Mouse (Mus musculus): ENCODE measurements around the gene Dnaic1. TPM values are rescaled to one million over a fixed set of nuclear protein-coding genes. Genes with fewer than 3 reads are reported as not detected.
"Not testable (repeated sequence)": the region's sequence is repeated elsewhere in the genome, so short reads cannot be mapped to it uniquely, and the experiment has no call there.

Dnaic1 gene
- polyA plus RNA-seq, 3 experiments from 2014 or later, result not detected

- no peak for ATAC-seq
Measured at GRCm38 (mm10) chr4:41666646-41667045, 97.1 kb downstream of the Dnaic1 start.

GRCm38 (mm10) chr4:41670836-41671235 lies 101.3 kb downstream of the Dnaic1 start:
- no peak for ATAC-seq

- ATAC-seq, result no peak
Measured at GRCm38 (mm10) chr4:41671500-41671899, 101.9 kb downstream of the Dnaic1 start.

- no peak for ATAC-seq
Measured at GRCm38 (mm10) chr4:41671963-41672480, 102.4 kb downstream of the Dnaic1 start.

GRCm38 (mm10) chr4:41672522-41672963 lies 103.0 kb downstream of the Dnaic1 start:
- ATAC-seq, result no peak

- no peak for ATAC-seq
Measured at GRCm38 (mm10) chr4:41673186-41673585, 103.6 kb downstream of the Dnaic1 start.

- no peak for ATAC-seq
Measured at GRCm38 (mm10) chr4:41676248-41677005, 106.9 kb downstream of the Dnaic1 start.

GRCm38 (mm10) chr4:41677006-41677629 lies 107.5 kb downstream of the Dnaic1 start:
- no peak for ATAC-seq

- no peak for ATAC-seq
Measured at GRCm38 (mm10) chr4:41678863-41679262, 109.3 kb downstream of the Dnaic1 start.

- ATAC-seq, result no peak
Measured at GRCm38 (mm10) chr4:41679291-41679690, 109.7 kb downstream of the Dnaic1 start.

- ATAC-seq, result no peak
Measured at GRCm38 (mm10) chr4:41681176-41681575, 111.6 kb downstream of the Dnaic1 start.

GRCm38 (mm10) chr4:41681947-41682346 lies 112.4 kb downstream of the Dnaic1 start:
- no peak for ATAC-seq

- no peak for ATAC-seq
Measured at GRCm38 (mm10) chr4:41682789-41683188, 113.2 kb downstream of the Dnaic1 start.

GRCm38 (mm10) chr4:41683303-41683702 lies 113.7 kb downstream of the Dnaic1 start:
- not testable (repeated sequence) for ATAC-seq

- ATAC-seq, result not testable (repeated sequence)
Measured at GRCm38 (mm10) chr4:41684131-41684930, 114.8 kb downstream of the Dnaic1 start.

GRCm38 (mm10) chr4:41684931-41685453 lies 115.4 kb downstream of the Dnaic1 start:
- ATAC-seq, result not testable (repeated sequence)

GRCm38 (mm10) chr4:41685882-41686492 lies 116.4 kb downstream of the Dnaic1 start:
- not testable (repeated sequence) for ATAC-seq

Other genes with a start within 250 kb of the Dnaic1 start
- gene Ubap1, start 220.8 kb upstream of the Dnaic1 start, polyA plus RNA-seq (2017; shearing (Covaris generic)), result 10 to 100 TPM; 24.2 to 34.2 (median 31.8) TPM
- gene Kif24, start 104.9 kb upstream of the Dnaic1 start, polyA plus RNA-seq (2017; shearing (Covaris generic)), result 1 to 10 TPM; 1.2 to 4.7 (median 1.5) TPM
- 10 to 100 TPM; 15.3 to 22.1 (median 17.8) TPM for gene Nudt2, start 104.6 kb upstream of the Dnaic1 start, polyA plus RNA-seq (2017; shearing (Covaris generic))
- gene AI464131, start 66.7 kb upstream of the Dnaic1 start, polyA plus RNA-seq (2017; shearing (Covaris generic)), result not detected
- gene 1110017D15Rik, start 52.4 kb upstream of the Dnaic1 start, polyA plus RNA-seq (2017; shearing (Covaris generic)), result not detected
- under 1 TPM; 0.17 to 0.47 (median 0.28) TPM for gene Fam219a, start 237 bp upstream of the Dnaic1 start, polyA plus RNA-seq (2017; shearing (Covaris generic))
- not detected for gene Enho, start 70.5 kb downstream of the Dnaic1 start, polyA plus RNA-seq (2017; shearing (Covaris generic))
- not detected for gene Cntfr, start 127.3 kb downstream of the Dnaic1 start, polyA plus RNA-seq (2017; shearing (Covaris generic))
- gene Il11ra1, start 130.2 kb downstream of the Dnaic1 start, polyA plus RNA-seq (2017; shearing (Covaris generic)), result 10 to 100 TPM in 1 of 3 experiments, 1 to 10 TPM in 2; 4.0 to 13.8 (median 7.7) TPM
- 10 to 100 TPM; 51.3 to 65.6 (median 54.5) TPM for gene Rpp25l, start 143.8 kb downstream of the Dnaic1 start, polyA plus RNA-seq (2017; shearing (Covaris generic))
- 100 to 1,000 TPM in 1 of 3 experiments, 10 to 100 TPM in 2; 88.8 to 122 (median 95.5) TPM for gene Dctn3, start 153.4 kb downstream of the Dnaic1 start, polyA plus RNA-seq (2017; shearing (Covaris generic))
- not detected for gene Arid3c, start 161.4 kb downstream of the Dnaic1 start, polyA plus RNA-seq (2017; shearing (Covaris generic))
- gene Galt, start 185.5 kb downstream of the Dnaic1 start, polyA plus RNA-seq (2017; shearing (Covaris generic)), result 100 to 1,000 TPM in 1 of 3 experiments, 10 to 100 TPM in 2; 43.1 to 105 (median 70.1) TPM
- 10 to 100 TPM; 31.8 to 42.9 (median 34.1) TPM for gene Sigmar1, start 186.4 kb downstream of the Dnaic1 start, polyA plus RNA-seq (2017; shearing (Covaris generic))
- 10 to 100 TPM in 1 of 3 experiments, 1 to 10 TPM in 2; 4.7 to 11.9 (median 6.4) TPM for gene Ccl27a, start 204.5 kb downstream of the Dnaic1 start, polyA plus RNA-seq (2017; shearing (Covaris generic))